Mouse (Mus musculus) lung, postnatal 0 days (tissue): Measurements from ENCODE around the gene Pot1b. TPM values are rescaled to one million over a fixed set of nuclear protein-coding genes. Genes with fewer than 3 reads are reported as not detected.

ENCODE experiments used
- ATAC-seq: fragments of 200-750 bp; cut with Nextera tagmentation; 2 replicates; pipeline ENCODE4 v1.8.0; 2017; ENCODE audit warnings: moderate library complexity
- DNase-seq: peaks from one replicate; pipeline ENCODE4 v3.0.0-alpha.2; 2016; ENCODE audit warnings: low spot score
- H3K27ac ChIP-seq: fragments of 300-500 bp; sonication (generic); 2 replicates; pipeline ENCODE4 v1.5.1; 2014; ENCODE audit warnings: antibody characterized with exemption, mild to moderate bottlenecking, low read length, mixed read lengths
- H3K27me3 ChIP-seq: fragments of 300-500 bp; sonication (generic); replicated peaks from 2 replicates; pipeline ENCODE4 v1.6.1; 2014; ENCODE audit warnings: low read length, mixed read lengths; ENCODE audit not compliant: insufficient read depth
- H3K36me3 ChIP-seq: fragments of 300-500 bp; sonication (generic); 2 replicates; pipeline ENCODE4 v1.6.1; 2014; ENCODE audit warnings: low read length, mixed read lengths; ENCODE audit not compliant: insufficient read depth
- H3K4me1 ChIP-seq: fragments of 300-500 bp; sonication (generic); 2 replicates; pipeline ENCODE4 v1.6.1; 2014; ENCODE audit warnings: antibody characterized with exemption, low read depth, low read length, mixed read lengths; ENCODE audit not compliant: insufficient read depth
- H3K4me2 ChIP-seq: fragments of 300-500 bp; sonication (generic); replicated peaks from 2 replicates; pipeline ENCODE4 v1.6.1; 2014; ENCODE audit warnings: low read depth, mild to moderate bottlenecking, low read length, moderate library complexity, mixed read lengths
- H3K4me3 ChIP-seq: fragments of 300-500 bp; sonication (generic); 2 replicates; pipeline ENCODE4 v1.5.1; 2014; ENCODE audit warnings: low read depth, low read length
- H3K9ac ChIP-seq: fragments of 300-500 bp; sonication (generic); replicated peaks from 2 replicates; pipeline ENCODE4 v1.6.1; 2014; ENCODE audit warnings: low read depth, mild to moderate bottlenecking
- H3K9me3 ChIP-seq: fragments of 300-500 bp; sonication (generic); 2 replicates; pipeline ENCODE4 v1.6.1; 2016; ENCODE audit warnings: low read length, mixed read lengths
- CTCF ChIP-seq: IDR thresholded peaks from 2 replicates; pipeline ENCODE4 v1.5.1; 2016; ENCODE audit warnings: antibody characterized with exemption, mild to moderate bottlenecking
- EP300 ChIP-seq: IDR thresholded peaks from 2 replicates; pipeline ENCODE4 v1.6.1; 2016; ENCODE audit warnings: antibody characterized with exemption, mild to moderate bottlenecking, control low read depth
- WGBS: fragments of 180-500 bp; shearing (Covaris S2); extraction: QIAGEN DNeasy Blood & Tissue Kit; methylation state at CpG from one replicate; pipeline ENCODE4 v1.1.7; 2014; 5-methylcytosine and 5-hydroxymethylcytosine counted together
- polyA plus RNA-seq: library from polyadenylated mRNA; unstranded; fragments of >200 nt; fragmentation: Nextera tagmentation; extraction: Ambion mirVana; gene quantifications from 2 replicates; pipeline ENCODE4 v1.2.1, GENCODE M21; 2015

The Pot1b gene
- polyA plus RNA-seq: 5.0 and 5.5 TPM in 2 replicates

DNA sequence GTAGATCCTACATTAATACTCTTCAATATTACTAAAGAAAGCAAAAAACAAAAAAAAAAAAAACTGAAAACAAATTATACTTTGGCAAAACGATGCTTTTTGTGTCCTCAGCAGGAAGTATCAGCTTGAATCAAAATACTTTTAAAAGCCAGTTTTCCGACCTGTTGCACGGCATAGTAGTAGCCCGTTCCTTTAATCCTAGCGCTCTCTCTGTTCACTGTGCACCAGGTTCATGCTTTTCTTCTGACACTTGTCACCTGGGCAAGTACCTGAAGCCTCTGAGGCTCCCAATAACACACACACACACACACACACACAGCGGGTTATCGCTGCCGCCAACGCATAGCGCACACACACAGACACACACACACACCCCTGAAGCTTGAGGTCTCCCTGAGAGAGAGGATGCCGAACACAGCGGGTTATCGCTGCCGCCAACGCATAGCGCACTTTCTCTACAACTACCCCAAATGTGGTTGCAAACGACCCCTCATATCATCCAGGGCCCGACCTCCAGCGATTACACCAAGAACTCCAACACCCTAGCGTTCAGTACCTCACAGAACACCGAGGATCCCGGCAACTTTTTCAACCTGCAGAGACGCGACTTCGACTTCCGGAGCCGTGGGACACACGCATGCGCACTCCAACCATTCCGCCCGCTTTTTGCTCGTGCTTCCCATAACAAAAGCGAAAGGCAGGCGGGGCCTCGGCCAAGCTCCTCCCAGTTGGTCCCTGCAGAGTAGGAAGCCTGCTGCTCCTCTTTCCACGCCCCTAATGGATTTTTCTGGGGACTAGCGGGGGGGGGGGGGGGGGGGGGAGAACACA, at the start of gene Pot1b:
Gene Pot1b, minus strand, starts transcription at position 645 of the 828 bp plus-strand sequence.
- H3K9ac ChIP-seq: peak within 1 kb of the TSS; percentile 39; the same call in 1 of the 2 replicates
- no peaks in the 10 kb centered on the region for H3K36me3 ChIP-seq
- ATAC-seq (peak; percentile 99), DNase-seq (peak; percentile 98)
- WGBS: under 1% methylated on average over 36 of the region's 37 CpGs
- no peak for TF ChIP-seq EP300
- TF ChIP-seq CTCF: peak; percentile 44
- peak within 1 kb of the TSS; percentile 74 for H3K4me3 ChIP-seq
- 0 out of 2 replicates have a peak within 1 kb of the TSS, but pooled peaks have one; percentile 26 for H3K27ac ChIP-seq
- peak within 1 kb of the TSS; percentile 88 for H3K4me2 ChIP-seq
- no peaks in the 10 kb centered on the region for H3K4me1 ChIP-seq
- no peaks in the 10 kb centered on the region for H3K9me3 ChIP-seq
- no peaks in the 10 kb centered on the region for H3K27me3 ChIP-seq

DNA sequence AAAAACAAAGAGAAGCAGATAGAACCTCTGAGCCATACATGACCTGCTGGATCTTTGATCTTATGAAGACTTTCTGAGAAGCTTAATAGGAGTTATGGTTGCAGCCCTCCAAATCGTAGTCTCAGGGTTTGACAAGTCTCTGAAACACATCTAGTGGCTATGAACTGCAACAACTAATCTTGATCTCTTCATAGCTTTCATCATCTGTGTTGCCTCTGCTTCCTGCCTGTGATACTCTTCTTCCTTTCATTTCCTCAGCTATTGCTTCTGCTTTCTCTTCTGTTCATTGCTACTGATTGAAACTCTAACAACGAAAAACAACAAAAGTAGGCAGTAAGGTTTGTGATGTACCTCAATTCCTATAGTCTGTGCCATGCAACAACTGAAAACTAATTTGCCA, 38.7 kb upstream of the Pot1b start:
- no peak for ATAC-seq
- H3K4me2 ChIP-seq: no peak overlapping the region
- WGBS: 70% methylated on average over 2 of the region's 2 CpGs
- H3K4me3 ChIP-seq: no peak overlapping the region
- H3K27me3 ChIP-seq: no peaks in the 10 kb centered on the region
- no peaks in the 10 kb centered on the region for H3K36me3 ChIP-seq
- H3K27ac ChIP-seq: no peak overlapping the region
- no peaks in the 10 kb centered on the region for H3K4me1 ChIP-seq
- no peaks in the 10 kb centered on the region for H3K9me3 ChIP-seq
- TF ChIP-seq EP300 (no peak), CTCF (no peak)
- H3K9ac ChIP-seq: no peak overlapping the region
- DNase-seq: peak; percentile 4

DNA sequence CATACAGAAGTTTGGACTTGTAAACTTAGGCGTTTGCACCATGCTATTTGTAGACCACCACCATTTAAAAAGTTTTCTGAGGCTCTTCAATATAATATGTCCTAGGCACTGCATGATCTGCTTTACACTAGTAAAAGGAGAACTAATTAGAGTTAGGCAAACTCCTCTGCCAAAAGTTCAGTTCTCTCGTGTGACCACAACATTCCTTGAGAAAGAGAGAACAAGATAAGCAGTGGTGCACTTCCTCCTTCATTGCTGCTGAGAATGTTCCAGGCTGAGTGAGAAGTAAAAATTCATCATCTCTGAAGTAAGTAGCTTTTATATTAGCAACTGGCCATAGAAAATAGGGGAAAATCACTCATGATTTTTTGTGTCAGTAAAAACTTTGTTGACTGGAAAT, 37.4 kb upstream of the Pot1b start, which contains the start of gene Adgre4:
Gene Adgre4, plus strand, starts transcription at position 199 of the 400 bp plus-strand sequence.
- TF ChIP-seq CTCF (no peak), EP300 (no peak)
- no peaks in the 10 kb centered on the region for H3K4me1 ChIP-seq
- H3K4me2 ChIP-seq: no peak within 1 kb of the TSS
- H3K9me3 ChIP-seq: no peaks in the 10 kb centered on the region
- DNase-seq (peak; percentile 9), ATAC-seq (no peak)
- H3K27me3 ChIP-seq: no peaks in the 10 kb centered on the region
- no peaks in the 10 kb centered on the region for H3K36me3 ChIP-seq
- no peak within 1 kb of the TSS for H3K4me3 ChIP-seq
- no peak within 1 kb of the TSS for H3K9ac ChIP-seq
- WGBS: 41% methylated on average over 2 of the region's 2 CpGs
- H3K27ac ChIP-seq: no peak within 1 kb of the TSS

DNA sequence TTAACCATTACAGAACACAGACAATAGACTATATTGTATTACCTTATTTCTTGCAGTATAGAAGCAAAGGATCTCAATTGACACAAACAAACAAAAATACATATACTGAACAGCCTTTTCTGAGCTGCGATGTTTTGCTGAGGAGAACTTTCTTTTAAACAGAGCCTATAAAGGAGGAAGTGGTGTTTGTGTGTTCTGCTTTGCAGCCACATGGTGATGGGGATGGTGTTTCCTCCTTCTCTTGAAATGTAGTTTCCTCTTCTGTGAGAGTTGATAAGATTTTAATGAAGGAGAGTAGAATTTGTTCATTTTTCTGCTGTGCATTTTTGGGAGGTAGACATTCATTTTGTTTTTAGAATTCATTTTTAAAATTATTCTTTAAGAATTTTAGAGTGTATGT, 24.2 kb upstream of the Pot1b start:
- Histone ChIP-seq H3K27me3 (no peaks in the 10 kb centered on the region), H3K9ac (no peak overlapping the region), H3K4me1 (no peaks in the 10 kb centered on the region), H3K4me2 (no peak overlapping the region), H3K4me3 (no peak overlapping the region), H3K27ac (no peak overlapping the region), H3K9me3 (no peaks in the 10 kb centered on the region), H3K36me3 (no peaks in the 10 kb centered on the region)
- DNase-seq: no peak
- TF ChIP-seq EP300 (no peak), CTCF (no peak)
- WGBS: 59% methylated on average over 1 of the region's 1 CpGs
- no peak for ATAC-seq

DNA sequence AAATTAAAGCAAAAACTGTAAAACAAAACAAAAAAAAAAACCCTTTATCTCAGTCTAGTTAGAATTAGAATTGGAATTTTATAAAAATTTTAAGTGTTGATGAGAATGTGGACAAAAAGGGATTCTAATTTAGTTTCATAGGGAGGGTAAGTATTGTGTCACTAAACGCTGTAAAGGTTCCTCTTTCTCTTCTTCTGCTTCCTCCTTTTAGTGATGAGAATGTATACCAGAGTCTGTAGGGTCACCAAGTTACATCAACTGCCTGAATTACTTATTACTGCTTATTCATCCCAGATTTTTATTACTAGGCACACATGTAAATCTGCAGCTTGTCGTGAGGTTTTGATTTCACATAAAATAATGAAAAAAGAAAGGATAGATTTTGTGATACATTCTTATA, 13.8 kb upstream of the Pot1b start:
- Histone ChIP-seq H3K4me2 (no peak overlapping the region), H3K27me3 (no peaks in the 10 kb centered on the region), H3K4me3 (no peak overlapping the region), H3K9ac (no peak overlapping the region), H3K36me3 (no peaks in the 10 kb centered on the region), H3K9me3 (no peaks in the 10 kb centered on the region), H3K4me1 (no peaks in the 10 kb centered on the region), H3K27ac (no peak overlapping the region)
- ATAC-seq (no peak), DNase-seq (peak; percentile 22)
- TF ChIP-seq EP300 (no peak), CTCF (no peak)
- WGBS: 62% methylated on average over 2 of the region's 2 CpGs

DNA sequence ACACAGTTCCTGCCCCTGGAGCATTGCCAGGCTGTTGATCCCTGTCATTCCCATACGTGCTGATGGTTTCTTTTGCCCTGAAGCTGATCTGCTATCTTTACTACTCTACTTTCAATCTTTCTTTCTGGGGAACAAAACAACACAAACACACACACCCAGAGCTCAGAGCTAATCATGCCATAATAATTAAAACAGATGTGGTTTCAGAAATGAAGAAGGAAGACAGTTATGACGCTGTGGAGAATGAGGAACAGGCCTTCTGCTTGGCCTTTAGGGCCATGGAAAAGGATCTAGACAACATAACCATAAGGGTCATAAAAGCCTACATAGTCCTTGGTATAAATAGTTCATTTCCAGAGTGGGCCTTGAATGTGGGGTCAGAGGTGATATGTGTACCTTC, 9.8 kb upstream of the Pot1b start:
- no peak for DNase-seq
- WGBS: 50% methylated on average over 2 of the region's 2 CpGs
- Histone ChIP-seq H3K4me2 (no peak overlapping the region), H3K9ac (no peak overlapping the region), H3K4me3 (no peak overlapping the region), H3K27me3 (no peaks in the 10 kb centered on the region), H3K4me1 (no peaks in the 10 kb centered on the region), H3K36me3 (no peaks in the 10 kb centered on the region), H3K9me3 (no peaks in the 10 kb centered on the region), H3K27ac (no peak overlapping the region)
- ATAC-seq: no peak
- no peak for TF ChIP-seq CTCF
- no peak for TF ChIP-seq EP300
